Mouse (Mus musculus) megakaryocyte progenitor cell, adult 5-6 weeks (primary cell): ENCODE data around the gene Gm49388. TPM values are rescaled to one million over a fixed set of nuclear protein-coding genes. Genes with fewer than 3 reads are reported as not detected.

ENCODE experiments used
- ATAC-seq: replicated peaks from 2 replicates; pipeline ENCODE4 v1.8.0; 2016; ENCODE audit warnings: mild to moderate bottlenecking, moderate TSS enrichment, inconsistent platforms; ENCODE audit not compliant: poor library complexity
- total RNA-seq, 2 experiments: library from RNA; stranded (forward) in 1 of 2; stranded (reverse) in 1 of 2; fragments of 157-497, 149-512 nt in 1 of 2; fragments of 200-1000 nt in 1 of 2; gene quantifications; 2 replicates each; pipeline versions ENCODE4 v1.2.3 to v1.2.4; 2015 to 2017

The Gm49388 gene
- total RNA-seq, 2 experiments from 2014 or later: not detected

- ATAC-seq: peak; percentile 79
These were observed 15.1 kb downstream of the Gm49388 start, which contains the start of gene Hsd3b7 for GRCm38 (mm10) chr7:127800435-127801009. Gene Hsd3b7, plus strand, starts transcription at chr7:127800604.

- no peak for ATAC-seq
These were observed 15.7 kb downstream of the Gm49388 start for GRCm38 (mm10) chr7:127801010-127801621.

DNA sequence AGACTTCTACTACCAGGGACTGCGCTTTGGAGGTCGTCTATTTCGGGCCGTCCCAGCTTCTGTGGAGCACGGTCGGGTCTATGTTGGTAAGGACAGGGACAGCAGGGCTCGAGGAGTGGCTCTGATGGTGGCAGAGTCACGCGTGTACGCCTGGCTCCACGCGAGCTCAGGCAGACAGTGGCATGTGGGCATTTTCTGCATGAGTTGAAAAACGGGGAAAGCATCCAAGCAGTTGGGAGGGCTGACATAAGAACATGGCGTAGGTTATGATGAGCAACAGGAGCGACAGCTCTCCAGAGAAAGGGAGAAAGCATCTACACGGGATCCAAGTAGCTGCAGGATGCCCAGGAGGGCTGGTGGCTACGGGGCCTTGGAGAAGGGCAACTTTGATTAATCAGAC is 16.9 kb downstream of the Gm49388 start:
- ATAC-seq: no peak

DNA sequence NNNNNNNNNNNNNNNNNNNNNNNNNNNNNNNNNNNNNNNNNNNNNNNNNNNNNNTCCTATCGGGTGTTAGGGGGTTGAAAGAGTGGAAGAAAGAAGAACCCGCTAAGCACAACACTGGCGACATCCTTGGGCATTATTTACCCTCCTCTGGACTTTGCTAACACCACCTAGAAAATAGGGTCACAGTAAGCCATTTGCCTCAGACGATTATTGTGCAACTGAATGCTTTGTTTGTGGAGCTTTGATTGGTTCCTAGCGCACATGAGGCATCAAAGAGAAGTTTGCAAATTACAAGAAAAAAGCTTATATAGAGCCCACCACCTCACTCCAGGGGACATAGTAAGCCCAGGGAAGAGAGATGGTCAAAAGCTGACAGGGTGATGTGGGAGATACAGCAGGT is 23.4 kb downstream of the Gm49388 start:
- ATAC-seq: no peak

DNA sequence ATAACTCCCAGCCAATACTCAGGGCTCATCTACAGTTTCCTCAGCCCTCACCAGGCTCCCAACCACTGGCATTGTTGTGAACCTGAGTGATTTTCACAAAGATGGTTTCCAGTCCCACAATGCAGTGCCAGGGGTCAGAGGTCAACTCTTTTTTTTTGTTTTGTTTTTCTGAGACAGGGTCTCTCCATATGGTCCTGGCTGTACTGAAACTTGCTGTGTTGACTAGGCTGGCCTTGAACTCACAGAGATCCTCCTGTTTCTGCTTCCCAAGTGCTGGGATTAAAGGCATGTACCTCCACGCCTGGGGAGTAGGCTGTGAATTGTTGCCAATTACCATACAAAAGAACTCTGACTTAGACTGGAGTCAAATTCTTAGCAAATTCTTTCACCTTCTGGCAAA is 24.4 kb downstream of the Gm49388 start:
- ATAC-seq: no peak

DNA sequence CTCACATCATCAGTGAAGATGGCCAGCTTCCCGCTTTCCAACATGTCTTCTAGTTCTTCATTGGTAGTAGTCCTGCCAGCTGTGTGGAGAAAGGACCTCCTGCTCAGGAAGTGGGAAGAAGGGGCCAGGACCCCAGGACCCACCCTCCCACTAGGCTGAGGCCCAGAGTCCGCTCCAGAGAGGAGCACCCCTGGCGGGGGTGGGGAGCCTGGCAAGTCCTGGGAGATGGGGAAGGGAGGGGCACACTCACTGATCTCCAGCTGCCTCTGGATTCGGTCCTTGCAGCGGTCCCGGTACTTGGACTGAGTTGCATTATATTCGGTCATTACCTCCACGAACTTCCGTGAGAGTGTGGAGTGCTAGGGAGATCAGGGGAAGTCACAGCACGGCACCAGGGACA is 25.2 kb downstream of the Gm49388 start:
- ATAC-seq: no peak

- no peak for ATAC-seq
These were observed 25.8 kb downstream of the Gm49388 start for GRCm38 (mm10) chr7:127811240-127811639.

- ATAC-seq: no peak
These were observed 26.9 kb downstream of the Gm49388 start for GRCm38 (mm10) chr7:127812292-127812691.

- ATAC-seq: no peak
These were observed 28.4 kb downstream of the Gm49388 start for GRCm38 (mm10) chr7:127813821-127814220.

DNA sequence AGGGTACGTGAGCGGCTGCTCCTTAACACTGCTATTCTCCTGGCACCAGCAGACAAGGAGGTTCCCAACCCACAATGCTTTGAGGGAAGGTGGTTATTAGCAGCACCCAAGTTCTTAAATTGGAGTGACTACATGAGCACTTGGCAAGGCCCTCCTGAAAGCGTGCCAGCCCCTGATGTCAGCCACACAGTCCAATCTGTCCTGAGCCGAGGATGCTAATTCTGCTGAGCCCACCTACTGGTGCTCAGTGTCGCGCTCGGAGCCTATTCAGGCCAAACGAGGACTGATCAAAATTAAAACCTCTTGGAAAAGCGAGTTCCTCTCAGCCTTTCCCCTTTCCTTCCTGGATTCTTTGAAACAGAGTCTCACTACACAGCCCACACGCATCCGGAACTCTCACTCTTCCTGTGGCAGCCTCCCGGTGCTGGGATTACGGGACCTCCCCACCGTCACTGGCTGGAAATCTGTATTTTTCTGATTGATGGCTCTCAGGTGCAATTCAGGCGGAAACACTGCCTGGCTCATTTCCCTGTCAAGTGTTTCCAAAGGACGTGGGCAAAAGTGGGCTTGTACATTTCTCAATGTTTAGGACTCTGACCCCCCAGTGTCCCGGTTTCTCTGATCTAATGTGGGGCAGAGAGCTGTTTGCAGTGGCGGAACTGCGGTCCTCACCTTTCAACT is 29.0 kb downstream of the Gm49388 start:
- ATAC-seq: no peak

DNA sequence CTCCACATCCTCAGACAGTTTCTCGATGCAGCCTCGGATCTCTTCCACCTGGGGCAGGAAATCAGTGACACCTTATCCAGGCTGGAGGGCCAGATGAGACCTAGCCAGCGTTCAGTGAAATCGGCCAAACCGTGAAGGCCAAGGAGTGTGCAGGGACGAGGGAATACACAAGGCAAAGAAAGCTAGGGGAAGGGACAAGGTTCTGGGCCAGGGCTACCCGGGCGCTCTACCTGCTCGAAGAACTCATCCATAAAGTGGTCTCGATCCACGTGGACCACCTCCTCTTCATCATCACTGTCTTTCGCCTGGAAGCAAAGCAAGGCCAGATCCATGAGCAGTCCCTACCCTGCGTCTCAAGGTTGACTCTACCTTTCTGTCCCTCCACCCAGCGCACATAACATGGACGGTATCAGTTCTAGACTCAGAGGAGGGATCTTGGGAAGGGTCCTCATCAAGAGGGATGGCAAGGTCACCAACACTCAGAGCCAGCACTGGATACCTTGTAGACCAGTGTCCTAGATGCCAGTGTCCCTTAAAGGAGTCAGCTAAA is 29.8 kb downstream of the Gm49388 start:
- ATAC-seq: no peak

GRCm38 (mm10) chr7:127815954-127816821 is 30.8 kb downstream of the Gm49388 start:
- peak; percentile 97 for ATAC-seq

DNA sequence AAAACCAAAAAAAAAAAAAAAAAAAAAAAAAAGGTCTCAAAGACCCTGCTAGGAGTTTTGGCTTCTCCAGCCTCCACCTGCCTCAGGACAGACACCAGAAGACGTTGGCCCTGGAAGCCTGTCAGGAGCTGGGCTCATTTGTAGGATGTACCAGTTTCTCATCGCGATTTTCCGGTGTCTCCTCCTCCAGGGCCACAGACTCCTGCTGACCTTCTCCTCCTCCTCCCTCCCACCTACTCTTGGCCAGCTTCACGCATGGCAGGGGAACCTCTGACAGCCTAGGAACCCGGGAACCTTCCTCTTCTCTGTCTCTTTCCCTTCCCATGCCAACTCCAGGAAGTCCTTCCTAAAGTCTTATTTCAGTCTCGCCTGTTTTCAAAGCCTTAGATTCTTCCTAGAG is 31.6 kb downstream of the Gm49388 start:
- no peak for ATAC-seq

GRCm38 (mm10) chr7:127817776-127818175 is 32.4 kb downstream of the Gm49388 start:
- ATAC-seq: no peak

- ATAC-seq: no peak
These were observed 35.6 kb downstream of the Gm49388 start for GRCm38 (mm10) chr7:127820836-127821509.

DNA sequence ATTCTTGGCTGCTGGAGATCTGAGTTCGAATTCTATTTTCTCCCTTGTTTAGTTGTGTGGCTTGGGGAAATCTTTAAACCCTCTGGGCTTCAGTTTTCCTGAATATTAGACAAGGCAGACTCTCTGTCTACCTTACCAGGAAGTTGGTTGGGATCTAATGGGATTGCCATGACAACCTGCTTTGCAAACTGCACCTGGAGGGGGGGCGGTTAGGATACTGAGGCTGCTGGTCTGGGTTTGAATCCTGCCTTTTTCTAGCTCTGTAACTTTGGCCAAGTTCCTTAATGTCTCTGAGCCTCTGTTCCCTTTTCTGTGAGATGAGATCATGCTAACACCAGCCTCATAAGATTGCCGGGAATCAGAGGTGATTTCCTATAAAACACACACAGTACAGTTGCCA is 37.1 kb downstream of the Gm49388 start:
- no peak; the same call in 1 of the 2 replicates for ATAC-seq

DNA sequence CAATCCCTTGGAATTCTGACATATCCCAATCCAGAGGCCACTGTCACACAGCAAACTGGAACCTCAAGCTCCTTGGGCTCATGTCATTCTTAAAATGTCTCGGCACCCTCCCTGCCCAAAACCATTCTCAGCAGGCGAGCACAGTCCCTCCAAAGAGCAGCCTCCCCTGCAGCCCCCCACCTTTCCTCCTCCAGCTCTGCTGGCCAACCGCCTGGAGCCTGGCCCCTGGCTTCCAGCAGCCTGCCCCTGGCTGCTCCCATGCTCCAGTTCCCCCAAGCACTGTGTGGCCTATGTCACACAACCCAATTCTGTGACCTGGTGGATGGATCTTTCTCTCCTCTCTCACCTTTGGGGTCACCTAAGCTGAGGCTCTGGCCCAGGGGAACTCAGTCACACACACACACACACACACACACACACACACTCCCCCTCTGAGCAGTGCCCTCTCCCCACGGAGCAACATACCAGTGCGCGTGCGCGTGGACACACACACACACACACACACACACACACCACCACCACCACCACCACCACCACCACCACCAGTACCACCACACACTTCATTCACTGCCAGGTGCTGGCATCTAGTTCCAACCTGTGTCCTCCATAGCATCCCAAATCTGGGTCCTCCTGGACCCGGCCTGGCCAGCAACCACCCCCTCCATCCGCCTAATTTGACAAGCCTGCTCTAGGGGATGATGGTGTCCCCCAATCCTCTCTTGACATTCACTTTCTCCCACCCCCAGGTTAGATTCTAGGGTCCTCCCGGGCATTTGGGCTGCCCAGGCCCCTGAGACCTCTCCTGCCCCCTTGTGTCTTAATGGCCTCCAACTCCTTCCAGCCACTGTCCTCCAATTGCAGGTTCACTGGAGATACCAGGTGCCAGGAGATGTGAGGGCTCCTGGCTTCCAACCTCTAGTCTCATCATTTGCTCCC is 38.1 kb downstream of the Gm49388 start:
- no peak for ATAC-seq

GRCm38 (mm10) chr7:127824176-127824871 is 38.9 kb downstream of the Gm49388 start, which contains the start of the genes Stx4a and Stx1b:
Gene Stx4a, plus strand, starts transcription at chr7:127824294.
Gene Stx1b, minus strand, starts transcription at chr7:127824549.
- ATAC-seq: no peak

DNA sequence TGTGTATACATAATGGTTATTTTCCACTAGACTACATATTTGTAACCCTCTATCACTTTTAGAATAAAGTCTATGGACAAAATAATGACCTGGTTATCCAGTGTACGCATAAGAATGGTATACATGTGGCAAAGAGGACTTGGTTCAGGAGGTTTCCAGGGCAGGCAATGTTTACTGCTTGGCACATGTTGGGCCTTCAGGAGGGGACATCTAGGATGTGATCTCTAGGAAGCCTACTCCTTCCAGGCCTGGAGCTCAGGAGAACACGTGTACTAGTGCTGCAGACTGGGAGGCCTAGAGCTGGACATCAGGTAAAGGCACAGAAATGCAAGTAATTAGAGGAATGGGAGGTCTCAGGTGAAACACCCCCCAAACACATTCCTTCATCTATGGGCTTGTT is 50.1 kb downstream of the Gm49388 start:
- no peak for ATAC-seq
